Mouse (Mus musculus): ENCODE results near the gene 7530416G11Rik. TPM values are rescaled to one million over a fixed set of nuclear protein-coding genes. Genes with fewer than 3 reads are reported as not detected.

7530416G11Rik gene
- not detected for total RNA-seq (2021)
- long read RNA-seq = 0 reads

- DNase-seq (ENCODE audit: low spot score in 2 of 2) = no peak
Measured at GRCm38 (mm10) chr15:85503127-85503526, at the start of gene 7530416G11Rik. Gene 7530416G11Rik, minus strand, starts transcription at chr15:85503227.

- no peak for DNase-seq (ENCODE audit: low spot score in 2 of 2)
Measured at GRCm38 (mm10) chr15:85546500-85546899, 43.5 kb upstream of the 7530416G11Rik start.

GRCm38 (mm10) chr15:85545369-85545768 is 42.3 kb upstream of the 7530416G11Rik start:
- DNase-seq (ENCODE audit: low spot score in 2 of 2) = no peak

- no peak for DNase-seq (ENCODE audit: low spot score in 2 of 2)
Measured at GRCm38 (mm10) chr15:85538170-85538569, 35.1 kb upstream of the 7530416G11Rik start.

- DNase-seq (ENCODE audit: low spot score in 2 of 2) = no peak
Measured at GRCm38 (mm10) chr15:85537151-85537550, 34.1 kb upstream of the 7530416G11Rik start.

GRCm38 (mm10) chr15:85534646-85535045 is 31.6 kb upstream of the 7530416G11Rik start:
- no peak for DNase-seq (ENCODE audit: low spot score in 2 of 2)

DNA sequence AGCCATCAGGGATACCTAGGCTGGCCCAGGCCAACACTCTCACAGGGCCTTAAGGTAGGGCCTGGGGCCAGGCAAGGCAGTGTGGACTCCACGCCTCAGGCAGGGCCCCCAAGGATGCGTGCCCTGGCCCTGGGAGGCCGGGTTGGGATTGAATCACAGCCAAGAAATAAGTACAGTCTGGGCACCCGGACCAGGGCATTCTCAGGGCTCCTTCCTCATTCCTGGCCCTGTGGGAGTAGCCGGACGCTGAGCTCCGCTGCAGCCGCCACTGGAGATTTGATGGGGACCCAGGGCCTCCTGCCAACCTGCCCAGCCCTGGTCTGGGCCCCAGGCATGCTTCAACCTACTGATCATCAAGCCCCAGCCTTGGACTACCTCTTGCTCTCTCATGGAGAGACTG is 31.2 kb upstream of the 7530416G11Rik start:
- no peak for DNase-seq (ENCODE audit: low spot score in 2 of 2)

- no peak for DNase-seq (ENCODE audit: low spot score in 2 of 2)
Measured at GRCm38 (mm10) chr15:85532063-85532462, 29.0 kb upstream of the 7530416G11Rik start.

DNA sequence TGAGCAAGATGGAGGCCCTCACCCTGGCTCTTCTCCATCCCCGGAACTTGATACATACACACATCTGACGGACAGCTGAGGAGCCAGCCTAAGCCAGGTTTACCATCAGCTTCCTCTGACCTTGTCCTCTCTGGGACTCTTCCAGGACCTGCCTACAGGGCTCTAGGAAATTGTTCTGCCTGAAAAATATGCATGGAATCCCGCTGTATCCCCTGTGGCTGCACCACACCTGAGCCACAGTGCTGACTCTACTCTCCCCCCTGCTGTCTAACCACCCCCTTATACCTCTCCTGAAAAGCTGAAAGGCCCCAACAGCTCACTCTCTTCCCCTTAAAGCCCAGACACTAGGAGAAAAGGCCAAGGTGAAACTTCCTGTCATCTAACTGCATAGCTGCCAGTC is 26.9 kb upstream of the 7530416G11Rik start:
- no peak for DNase-seq (ENCODE audit: low spot score in 2 of 2)

DNA sequence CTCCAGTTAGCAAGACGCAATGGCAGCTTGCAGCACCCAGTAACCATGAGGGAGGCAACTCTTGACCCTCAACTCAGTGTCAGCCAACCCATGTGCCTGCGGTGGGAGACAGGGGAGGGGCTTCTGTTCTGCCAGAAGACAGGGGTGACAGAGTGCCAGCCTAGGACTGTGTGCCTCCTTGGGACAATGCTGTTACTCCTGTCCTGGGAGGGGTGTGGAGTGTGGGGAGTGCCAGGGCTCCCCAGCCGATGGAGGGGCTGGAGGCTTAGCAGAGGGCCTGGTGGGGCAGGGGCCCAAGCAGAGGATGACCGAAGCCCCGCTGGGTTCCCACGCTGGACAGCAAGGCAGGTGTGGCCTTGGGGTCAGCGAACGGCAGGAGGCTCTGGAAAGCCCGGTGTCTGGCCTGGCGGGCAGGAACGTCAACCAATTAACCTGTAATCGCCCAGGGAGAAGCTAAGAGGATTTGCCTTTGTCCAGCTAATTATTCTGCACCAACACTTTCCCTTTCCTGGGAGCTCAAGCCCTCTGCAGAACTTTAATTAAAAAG is 21.4 kb upstream of the 7530416G11Rik start:
- no peak for DNase-seq (ENCODE audit: low spot score in 2 of 2)

GRCm38 (mm10) chr15:85523173-85523991 is 20.4 kb upstream of the 7530416G11Rik start:
- DNase-seq (ENCODE audit: low spot score in 2 of 2) = peak; percentile 40 to 55

- no peak for DNase-seq (ENCODE audit: low spot score in 2 of 2)
Measured at GRCm38 (mm10) chr15:85519438-85519837, 16.4 kb upstream of the 7530416G11Rik start.

GRCm38 (mm10) chr15:85507370-85508014 is 4.5 kb upstream of the 7530416G11Rik start:
- DNase-seq (ENCODE audit: low spot score in 2 of 2) = no peak

- DNase-seq (ENCODE audit: low spot score in 2 of 2) = no peak
Measured at GRCm38 (mm10) chr15:85506680-85507079, 3.7 kb upstream of the 7530416G11Rik start.

- DNase-seq (ENCODE audit: low spot score in 2 of 2) = peak; percentile 58 to 67
Measured at GRCm38 (mm10) chr15:85505118-85505925, 2.3 kb upstream of the 7530416G11Rik start.

DNA sequence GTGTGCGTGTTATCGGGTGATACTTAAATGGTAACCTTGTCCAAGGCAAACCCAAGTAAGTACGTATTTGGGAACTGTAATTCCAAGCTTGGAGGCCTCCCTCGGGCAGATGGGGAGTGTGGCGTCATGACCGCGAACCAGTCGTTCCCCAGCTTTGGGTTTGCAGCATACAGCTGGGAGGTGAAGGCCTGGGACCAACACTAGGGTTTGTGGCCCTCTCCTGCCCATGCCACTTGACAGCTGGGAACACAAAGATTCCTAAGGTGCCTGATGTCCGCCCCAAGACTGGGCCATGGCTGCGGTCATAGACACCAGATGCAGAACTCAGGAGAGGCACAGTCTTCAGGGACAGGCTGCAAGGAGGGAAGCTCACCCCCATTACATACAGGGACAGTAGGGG is 2.8 kb downstream of the 7530416G11Rik start:
- DNase-seq (ENCODE audit: low spot score in 2 of 2) = no peak

DNA sequence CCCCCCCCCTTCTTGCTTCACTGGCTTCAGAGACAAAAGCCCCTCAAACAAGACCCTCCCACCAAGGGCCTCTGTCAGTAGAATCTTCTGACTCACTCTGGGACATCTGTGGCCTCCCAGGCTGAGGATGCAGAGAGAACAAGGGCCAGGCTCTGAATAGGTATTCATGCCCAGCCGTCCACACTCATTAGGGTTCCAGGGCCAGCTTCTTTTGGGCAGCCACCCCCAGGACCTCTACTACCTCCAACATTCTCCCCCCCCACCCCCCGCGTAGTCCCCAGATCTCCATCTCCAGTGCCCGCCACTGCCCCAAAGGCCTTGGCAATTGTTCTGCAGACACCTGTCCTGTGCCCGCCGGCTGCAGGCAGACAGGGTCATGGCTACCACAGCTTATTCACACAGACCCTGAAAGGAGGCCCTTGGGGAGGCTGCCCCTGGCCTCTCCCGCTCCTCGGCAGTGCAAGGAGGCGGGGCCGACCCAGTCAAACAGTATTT is 5.0 kb downstream of the 7530416G11Rik start:
- DNase-seq (ENCODE audit: low spot score in 2 of 2) = no peak

GRCm38 (mm10) chr15:85497548-85497947 is 5.5 kb downstream of the 7530416G11Rik start:
- no peak for DNase-seq (ENCODE audit: low spot score in 2 of 2)

- peak; percentile 64 to 67 for DNase-seq (ENCODE audit: low spot score in 2 of 2)
Measured at GRCm38 (mm10) chr15:85494163-85494621, 8.8 kb downstream of the 7530416G11Rik start.

DNA sequence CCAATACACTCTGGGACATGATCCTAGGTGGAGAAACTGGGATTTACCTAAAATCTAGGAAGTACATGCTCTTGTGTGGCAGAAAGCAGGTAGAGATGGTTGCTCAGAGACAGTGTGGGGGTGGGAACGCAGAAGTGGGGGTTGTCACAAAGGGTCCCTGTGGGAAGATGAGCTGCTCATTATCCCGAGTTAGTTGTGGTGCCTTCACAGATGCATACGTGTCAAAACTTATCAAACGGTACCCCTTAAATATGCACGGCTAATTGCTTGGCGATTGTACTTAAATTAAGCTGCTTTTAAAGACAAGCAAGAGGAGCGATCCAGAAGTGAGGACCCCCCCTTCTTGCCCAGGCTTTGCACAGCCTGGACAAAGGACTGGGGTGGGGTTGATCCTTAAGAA is 13.3 kb downstream of the 7530416G11Rik start:
- no peak for DNase-seq (ENCODE audit: low spot score in 2 of 2)

DNA sequence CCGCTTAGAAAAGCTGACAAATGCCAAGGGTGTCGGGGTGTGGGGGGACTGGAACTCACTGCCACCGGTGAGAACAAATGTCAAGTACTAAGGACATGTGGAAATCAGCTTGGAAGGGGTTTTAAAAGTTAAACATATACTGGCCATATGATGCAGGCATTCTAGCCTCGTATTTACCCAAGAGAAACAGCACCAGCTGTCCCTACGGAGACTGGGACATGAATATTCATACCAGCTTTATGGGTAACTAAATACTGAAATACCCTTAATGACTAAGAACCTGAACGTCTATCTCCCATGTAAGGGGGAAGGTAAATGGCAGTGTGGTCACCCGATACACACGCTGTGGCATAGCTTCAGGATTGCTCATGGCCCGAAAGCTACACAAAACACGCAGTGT is 14.1 kb downstream of the 7530416G11Rik start:
- DNase-seq (ENCODE audit: low spot score in 2 of 2) = no peak

Measured in layer of hippocampus, postnatal 10 days (tissue).